Mouse (Mus musculus) right cerebral cortex, postnatal 25 days (tissue): ENCODE results near the gene Mup22.
"Not testable (repeated sequence)": the region's sequence is repeated elsewhere in the genome, so short reads cannot be mapped to it uniquely, and the experiment has no call there.

Source experiments
- DNase-seq: peaks from one replicate; pipeline ENCODE4 v3.0.0; 2022

The Mup22 gene

DNA sequence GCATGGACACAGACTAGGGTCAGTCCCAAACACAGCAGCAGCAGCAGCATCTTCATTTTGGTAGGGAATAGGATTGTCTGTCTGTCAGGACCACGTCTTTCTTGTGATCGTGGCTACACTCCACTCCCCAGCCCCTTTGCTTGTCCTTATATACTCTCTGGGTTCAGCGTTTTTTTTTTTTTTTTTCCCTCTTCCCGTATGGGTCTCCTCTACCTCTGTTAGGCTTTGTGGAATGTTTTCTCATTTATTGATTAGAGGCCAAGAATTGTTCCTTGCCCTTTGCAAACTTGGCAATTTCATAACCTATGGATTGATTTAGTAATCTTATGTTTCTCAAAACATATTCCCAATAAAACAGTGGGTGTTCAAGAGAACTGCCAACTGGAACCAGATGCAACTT lies at the start of gene Mup22:
TSS of gene Mup22 (minus strand) at position 101 of the 400 bp plus-strand sequence.
- not testable (repeated sequence) for DNase-seq

DNA sequence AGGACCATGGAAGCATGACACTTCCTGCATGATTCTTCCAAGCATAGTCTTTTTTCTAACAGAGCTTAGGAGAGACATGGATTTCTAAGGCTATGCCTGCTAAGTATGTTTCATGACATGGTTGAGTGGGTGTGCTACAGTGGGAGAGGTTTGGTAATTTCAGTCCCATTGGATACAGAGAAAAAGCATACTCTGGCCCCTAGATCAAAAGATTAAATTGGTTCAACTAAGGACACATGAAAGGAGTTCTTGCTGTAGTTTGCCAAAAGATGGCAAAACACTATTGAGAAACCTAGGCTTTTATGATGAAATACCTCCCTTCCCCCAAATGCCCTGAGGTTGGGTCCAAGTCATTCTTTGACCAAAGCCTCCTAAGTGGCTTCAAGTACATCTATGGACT lies 19.6 kb upstream of the Mup22 start:
- not testable (repeated sequence) for DNase-seq
